Mouse (Mus musculus): ENCODE data around the gene Lep. TPM values are rescaled to one million over a fixed set of nuclear protein-coding genes. Genes with fewer than 3 reads are reported as not detected.

Lep gene
- polyA plus RNA-seq, 1 experiment from 2014 or later = not detected

GRCm38 (mm10) chr6:29087921-29088709, 28.1 kb downstream of the Lep start:
- Histone ChIP-seq H3K4me1 (replicated peaks; ENCODE audit: control insufficient read depth, insufficient read depth, low read length) (no peaks in the 10 kb centered on the region), H3K27ac (ENCODE audit: low read depth, low read length) (no peak overlapping the region), H3K36me3 (ENCODE audit: control insufficient read depth, insufficient read depth, low read length) (no peaks in the 10 kb centered on the region), H3K9ac (ENCODE audit: low read depth, low read length) (no peak overlapping the region), H3K9me3 (ENCODE audit: control insufficient read depth, low read length) (no peaks in the 10 kb centered on the region), H3K4me2 (replicated peaks; ENCODE audit: low read depth, low read length) (no peak overlapping the region), H3K4me3 (ENCODE audit: low read depth, low read length) (no peak overlapping the region), H3K27me3 (ENCODE audit: control insufficient read depth, insufficient read depth, low read length) (no peaks in the 10 kb centered on the region)
- no peak for ATAC-seq (ENCODE audit: low FRiP score)
- no peak for DNase-seq (ENCODE audit: low spot score)
- WGBS = 77% methylated on average over 7 of the region's 7 CpGs

- H3K9me3 ChIP-seq (ENCODE audit: control insufficient read depth, low read length) = no peaks in the 10 kb centered on the region
- DNase-seq (ENCODE audit: low spot score) = no peak
- H3K27ac ChIP-seq (ENCODE audit: low read depth, low read length) = no peak overlapping the region
- H3K36me3 ChIP-seq (ENCODE audit: control insufficient read depth, insufficient read depth, low read length) = no peaks in the 10 kb centered on the region
- H3K9ac ChIP-seq (ENCODE audit: low read depth, low read length) = no peak overlapping the region
- H3K4me2 ChIP-seq (replicated peaks; ENCODE audit: low read depth, low read length) = no peak overlapping the region
- H3K4me3 ChIP-seq (ENCODE audit: low read depth, low read length) = no peak overlapping the region
- WGBS = 86% methylated on average over 7 of the region's 7 CpGs
- no peaks in the 10 kb centered on the region for H3K4me1 ChIP-seq (replicated peaks; ENCODE audit: control insufficient read depth, insufficient read depth, low read length)
- ATAC-seq (ENCODE audit: low FRiP score) = no peak
- H3K27me3 ChIP-seq (ENCODE audit: control insufficient read depth, insufficient read depth, low read length) = no peaks in the 10 kb centered on the region
Measured at GRCm38 (mm10) chr6:29092234-29092633, 32.2 kb downstream of the Lep start.

GRCm38 (mm10) chr6:29092904-29093303, 32.9 kb downstream of the Lep start:
- H3K27me3 ChIP-seq (ENCODE audit: control insufficient read depth, insufficient read depth, low read length) = no peaks in the 10 kb centered on the region
- no peak overlapping the region for H3K27ac ChIP-seq (ENCODE audit: low read depth, low read length)
- 62% methylated on average over 11 of the region's 11 CpGs for WGBS
- no peaks in the 10 kb centered on the region for H3K36me3 ChIP-seq (ENCODE audit: control insufficient read depth, insufficient read depth, low read length)
- H3K4me3 ChIP-seq (ENCODE audit: low read depth, low read length) = no peak overlapping the region
- ATAC-seq (ENCODE audit: low FRiP score) (no peak), DNase-seq (ENCODE audit: low spot score) (no peak)
- H3K9me3 ChIP-seq (ENCODE audit: control insufficient read depth, low read length) = no peaks in the 10 kb centered on the region
- no peak overlapping the region for H3K9ac ChIP-seq (ENCODE audit: low read depth, low read length)
- H3K4me1 ChIP-seq (replicated peaks; ENCODE audit: control insufficient read depth, insufficient read depth, low read length) = no peaks in the 10 kb centered on the region
- no peak overlapping the region for H3K4me2 ChIP-seq (replicated peaks; ENCODE audit: low read depth, low read length)

GRCm38 (mm10) chr6:29099536-29100170, 39.6 kb downstream of the Lep start:
- H3K27ac ChIP-seq (ENCODE audit: low read depth, low read length) = no peak overlapping the region
- no peak overlapping the region for H3K4me3 ChIP-seq (ENCODE audit: low read depth, low read length)
- H3K4me1 ChIP-seq (replicated peaks; ENCODE audit: control insufficient read depth, insufficient read depth, low read length) = no peaks in the 10 kb centered on the region
- WGBS = 61% methylated on average over 14 of the region's 14 CpGs
- no peak overlapping the region for H3K9ac ChIP-seq (ENCODE audit: low read depth, low read length)
- H3K27me3 ChIP-seq (ENCODE audit: control insufficient read depth, insufficient read depth, low read length) = no peaks in the 10 kb centered on the region
- no peaks in the 10 kb centered on the region for H3K9me3 ChIP-seq (ENCODE audit: control insufficient read depth, low read length)
- ATAC-seq (ENCODE audit: low FRiP score) (no peak), DNase-seq (ENCODE audit: low spot score) (no peak)
- no peak overlapping the region for H3K4me2 ChIP-seq (replicated peaks; ENCODE audit: low read depth, low read length)
- H3K36me3 ChIP-seq (ENCODE audit: control insufficient read depth, insufficient read depth, low read length) = no peaks in the 10 kb centered on the region

- no peak overlapping the region for H3K27ac ChIP-seq (ENCODE audit: low read depth, low read length)
- no peaks in the 10 kb centered on the region for H3K9me3 ChIP-seq (ENCODE audit: control insufficient read depth, low read length)
- ATAC-seq (ENCODE audit: low FRiP score) (no peak), DNase-seq (ENCODE audit: low spot score) (no peak)
- 35% methylated on average over 3 of the region's 3 CpGs for WGBS
- no peak overlapping the region for H3K4me3 ChIP-seq (ENCODE audit: low read depth, low read length)
- H3K4me1 ChIP-seq (replicated peaks; ENCODE audit: control insufficient read depth, insufficient read depth, low read length) = no peaks in the 10 kb centered on the region
- no peaks in the 10 kb centered on the region for H3K36me3 ChIP-seq (ENCODE audit: control insufficient read depth, insufficient read depth, low read length)
- no peak overlapping the region for H3K9ac ChIP-seq (ENCODE audit: low read depth, low read length)
- no peaks in the 10 kb centered on the region for H3K27me3 ChIP-seq (ENCODE audit: control insufficient read depth, insufficient read depth, low read length)
- H3K4me2 ChIP-seq (replicated peaks; ENCODE audit: low read depth, low read length) = no peak overlapping the region
Measured at GRCm38 (mm10) chr6:29100423-29100822, 40.4 kb downstream of the Lep start.

GRCm38 (mm10) chr6:29101248-29101864, 41.3 kb downstream of the Lep start:
- Histone ChIP-seq H3K36me3 (ENCODE audit: control insufficient read depth, insufficient read depth, low read length) (no peaks in the 10 kb centered on the region), H3K4me2 (replicated peaks; ENCODE audit: low read depth, low read length) (no peak overlapping the region), H3K4me1 (replicated peaks; ENCODE audit: control insufficient read depth, insufficient read depth, low read length) (no peaks in the 10 kb centered on the region), H3K9me3 (ENCODE audit: control insufficient read depth, low read length) (no peaks in the 10 kb centered on the region), H3K9ac (ENCODE audit: low read depth, low read length) (no peak overlapping the region), H3K27me3 (ENCODE audit: control insufficient read depth, insufficient read depth, low read length) (no peaks in the 10 kb centered on the region), H3K27ac (ENCODE audit: low read depth, low read length) (no peak overlapping the region), H3K4me3 (ENCODE audit: low read depth, low read length) (no peak overlapping the region)
- ATAC-seq (ENCODE audit: low FRiP score) (no peak), DNase-seq (ENCODE audit: low spot score) (no peak)
- WGBS = 95% methylated on average over 9 of the region's 9 CpGs

- no peak overlapping the region for H3K4me2 ChIP-seq (replicated peaks; ENCODE audit: low read depth, low read length)
Measured at GRCm38 (mm10) chr6:29108376-29108775, 48.4 kb downstream of the Lep start.

GRCm38 (mm10) chr6:29111501-29111900, 51.5 kb downstream of the Lep start:
- Histone ChIP-seq H3K4me1 (replicated peaks; ENCODE audit: control insufficient read depth, insufficient read depth, low read length) (no peaks in the 10 kb centered on the region), H3K27ac (ENCODE audit: low read depth, low read length) (no peak overlapping the region), H3K36me3 (ENCODE audit: control insufficient read depth, insufficient read depth, low read length) (no peaks in the 10 kb centered on the region), H3K9me3 (ENCODE audit: control insufficient read depth, low read length) (no peaks in the 10 kb centered on the region; the same call in 1 of the 2 replicates), H3K4me2 (replicated peaks; ENCODE audit: low read depth, low read length) (no peak overlapping the region), H3K4me3 (ENCODE audit: low read depth, low read length) (no peak overlapping the region), H3K27me3 (ENCODE audit: control insufficient read depth, insufficient read depth, low read length) (no peaks in the 10 kb centered on the region), H3K9ac (ENCODE audit: low read depth, low read length) (no peak overlapping the region)
- ATAC-seq (ENCODE audit: low FRiP score) (no peak), DNase-seq (ENCODE audit: low spot score) (no peak)
- 89% methylated on average over 4 of the region's 4 CpGs for WGBS

More at GRCm38 (mm10) chr6:29108376-29108775, 48.4 kb downstream of the Lep start:
- Histone ChIP-seq H3K9ac (ENCODE audit: low read depth, low read length) (no peak overlapping the region), H3K9me3 (ENCODE audit: control insufficient read depth, low read length) (no peaks in the 10 kb centered on the region; the same call in 1 of the 2 replicates), H3K4me3 (ENCODE audit: low read depth, low read length) (no peak overlapping the region), H3K27me3 (ENCODE audit: control insufficient read depth, insufficient read depth, low read length) (no peaks in the 10 kb centered on the region), H3K36me3 (ENCODE audit: control insufficient read depth, insufficient read depth, low read length) (no peaks in the 10 kb centered on the region), H3K4me1 (replicated peaks; ENCODE audit: control insufficient read depth, insufficient read depth, low read length) (no peaks in the 10 kb centered on the region), H3K27ac (ENCODE audit: low read depth, low read length) (no peak overlapping the region)
- 86% methylated on average over 1 of the region's 1 CpGs for WGBS
- no peak for DNase-seq (ENCODE audit: low spot score)
- ATAC-seq (ENCODE audit: low FRiP score) = no peak
